Mouse (Mus musculus): Measurements from ENCODE around the gene Adrm1. TPM values are rescaled to one million over a fixed set of nuclear protein-coding genes. Genes with fewer than 3 reads are reported as not detected.
A peak's percentile ranks its signal among the peaks of the same experiment; 100 is the strongest.

Adrm1 gene
- polyA plus RNA-seq, 1 experiment from 2014 or later = 163 TPM

DNA sequence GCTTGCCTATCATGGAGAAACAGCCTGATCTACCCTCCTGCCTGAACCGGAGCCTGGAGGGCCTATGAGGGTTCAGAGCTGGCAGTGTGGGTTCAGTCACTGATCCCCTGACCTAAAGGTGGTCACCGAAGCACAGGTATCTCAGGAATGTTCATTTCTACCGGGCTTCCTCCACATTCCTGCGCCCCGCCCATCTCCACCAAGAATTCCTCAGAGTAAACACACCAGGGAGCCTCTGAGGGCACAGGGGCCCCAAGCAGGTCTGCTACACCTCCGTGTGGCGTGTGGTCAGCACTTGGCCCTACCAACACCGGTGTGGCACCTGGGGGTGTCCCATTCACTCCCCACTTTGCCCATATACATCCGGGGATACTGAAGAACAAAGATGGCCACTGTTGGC is 48.9 kb downstream of the Adrm1 start:
- in situ Hi-C loops (cut with MboI; ENCODE audit: low pct_unique_long_range_greater_than_20kb) = loop anchor here (25.0 kb wide), 1 partner anchor 1367 kb away; the partner anchor contains the start of genes Prpf6, Samd10, Uckl1 and Zfp512b
- no peaks in the 10 kb centered on the region for H3K27me3 ChIP-seq
- POLR2A ChIA-PET = no interaction called here
- CTCF ChIA-PET = interaction anchor here (1.6 kb wide), 1 partner anchor 37 kb away, joined by 3 read pairs; no protein-coding TSS in a partner anchor
- DNase-seq (ENCODE audit: low read depth, low spot score) (no peak), ATAC-seq (no peak)
- TF ChIP-seq CTCF (IDR thresholded peaks at IDR 0.05) = no peak

DNA sequence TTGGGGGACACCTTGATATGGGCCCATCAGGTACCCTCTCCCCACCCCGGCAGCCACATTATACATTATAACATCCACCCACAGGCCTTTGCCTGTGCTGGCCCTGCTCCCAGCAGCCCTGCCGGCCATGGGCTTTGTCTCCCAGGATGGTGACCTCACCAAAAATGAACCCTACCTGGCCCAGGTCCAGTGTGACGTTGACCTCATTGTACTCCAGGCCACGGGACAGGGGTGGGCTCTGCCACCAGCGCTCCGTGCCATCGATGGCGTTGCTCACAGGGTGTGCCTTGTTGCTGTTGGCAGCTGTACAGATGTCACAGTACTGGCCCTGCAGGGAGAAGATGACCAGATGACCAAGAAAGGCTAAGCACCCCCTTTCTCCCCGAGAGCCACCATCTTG is 49.8 kb downstream of the Adrm1 start:
- in situ Hi-C loops (cut with MboI; ENCODE audit: low pct_unique_long_range_greater_than_20kb) = loop anchor here (25.0 kb wide), 1 partner anchor 1366 kb away; the partner anchor contains the start of genes Prpf6, Samd10, Uckl1 and Zfp512b
- no peak for DNase-seq (ENCODE audit: low read depth, low spot score)
- no peak for ATAC-seq
- TF ChIP-seq CTCF (IDR thresholded peaks at IDR 0.05) = no peak
- ChIA-PET CTCF (interaction anchor here (0.5 kb wide), 1 partner anchor 93 kb away, joined by 3 read pairs; no protein-coding TSS in a partner anchor), POLR2A (interaction anchor here (0.8 to 1.1 kb wide), 2 partner anchors 11 to 14 kb away, joined by 3 read pairs; no protein-coding TSS in a partner anchor)
- no peaks in the 10 kb centered on the region for H3K27me3 ChIP-seq

- ATAC-seq = no peak
- TF ChIP-seq CTCF (IDR thresholded peaks at IDR 0.05) = no peak
- ChIA-PET POLR2A (interaction anchor here (0.7 to 4.1 kb wide), 2 partner anchors 12 to 241 kb away, joined by 3 to 14 read pairs; no protein-coding TSS in a partner anchor), CTCF (interaction anchor here (2.0 kb wide), 1 partner anchor 13 kb away, joined by 7 read pairs; no protein-coding TSS in a partner anchor)
- DNase-seq (ENCODE audit: low read depth, low spot score) = no peak
- no peaks in the 10 kb centered on the region for H3K27me3 ChIP-seq
- in situ Hi-C loops (cut with MboI; ENCODE audit: low pct_unique_long_range_greater_than_20kb) = loop anchor here (25.0 kb wide), 1 partner anchor 1365 kb away; the partner anchor contains the start of genes Prpf6, Samd10, Uckl1 and Zfp512b
Measured at GRCm38 (mm10) chr2:180222250-180222649, 51.0 kb downstream of the Adrm1 start.

DNA sequence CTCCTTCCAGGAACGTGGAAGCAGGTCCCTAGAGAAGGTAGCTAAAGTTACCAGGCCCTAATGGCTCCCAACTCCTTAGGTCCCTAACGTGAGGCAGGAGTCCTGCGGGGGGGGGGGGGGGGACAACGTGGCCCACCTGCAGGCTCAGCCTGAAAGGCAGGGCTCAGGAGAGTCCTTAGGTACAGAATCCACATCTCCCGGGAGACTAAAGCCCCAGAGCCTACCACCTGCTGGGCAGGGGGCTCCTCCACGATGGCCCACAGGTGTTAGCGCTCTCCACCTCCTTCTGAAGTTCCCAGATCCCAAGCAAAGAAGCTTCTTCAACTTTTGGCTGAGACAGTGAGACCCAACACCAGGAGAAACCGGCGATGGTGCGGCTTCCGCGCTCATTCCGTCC is 53.4 kb downstream of the Adrm1 start:
- CTCF ChIA-PET = interaction anchor here (0.6 to 1.5 kb wide), 5 partner anchors 11 to 34 kb away, joined by 3 to 7 read pairs (median 3); no protein-coding TSS in a partner anchor
- DNase-seq (ENCODE audit: low read depth, low spot score) = no peak
- TF ChIP-seq CTCF (IDR thresholded peaks at IDR 0.05) = no peak
- POLR2A ChIA-PET = interaction anchor here (0.8 to 4.1 kb wide), 9 partner anchors 8 to 52 kb away, joined by 3 to 14 read pairs (median 5); partner anchors contain the start of gene Rps21
- H3K27me3 ChIP-seq = no peaks in the 10 kb centered on the region
- in situ Hi-C loops (cut with MboI; ENCODE audit: low pct_unique_long_range_greater_than_20kb) = loop anchor here (25.0 kb wide), 1 partner anchor 1363 kb away; the partner anchor contains the start of genes Prpf6, Samd10, Uckl1 and Zfp512b
- no peak for ATAC-seq

DNA sequence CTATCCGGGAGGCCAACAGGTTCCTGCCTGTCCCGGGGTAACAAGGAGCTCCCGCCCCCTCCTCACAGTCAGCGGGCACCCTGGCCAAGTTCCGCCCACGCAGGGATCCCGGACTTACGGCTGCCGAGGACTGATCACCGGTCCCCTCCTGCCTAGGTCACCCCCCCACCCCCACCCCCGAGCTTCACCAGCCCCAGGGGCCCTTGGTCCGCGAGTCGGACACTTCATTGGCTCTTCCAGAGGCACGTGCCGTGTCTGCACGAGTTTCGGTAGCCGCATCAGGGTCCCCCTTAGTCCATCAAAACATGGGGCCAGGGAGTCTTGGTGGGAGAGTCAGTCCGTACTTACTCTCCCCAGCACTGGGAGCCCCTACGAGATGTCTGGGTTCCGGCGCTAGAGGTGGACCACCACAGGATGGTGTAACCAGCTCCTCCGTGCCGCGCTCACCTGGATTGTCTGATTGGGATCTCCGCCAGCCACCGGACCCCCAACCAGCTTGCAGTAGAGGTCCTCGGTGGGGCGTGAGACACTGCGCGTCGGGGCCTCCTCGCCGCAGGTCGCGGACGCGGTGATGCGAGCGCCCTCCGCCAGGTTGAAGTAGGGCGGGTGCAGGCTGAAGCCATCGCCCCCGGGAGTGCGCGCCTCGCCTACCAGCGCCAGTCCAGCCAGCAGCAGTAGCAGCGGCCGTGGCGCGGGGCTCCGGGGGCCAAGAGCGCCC is 53.9 kb downstream of the Adrm1 start:
- ChIA-PET POLR2A (interaction anchor here (0.8 to 4.1 kb wide), 10 partner anchors 9 to 52 kb away, joined by 3 to 14 read pairs (median 5); partner anchors contain the start of gene Rps21), CTCF (interaction anchor here (0.6 to 1.5 kb wide), 5 partner anchors 10 to 35 kb away, joined by 3 to 7 read pairs (median 3); no protein-coding TSS in a partner anchor)
- TF ChIP-seq CTCF (IDR thresholded peaks at IDR 0.05) = no peak
- in situ Hi-C loops (cut with MboI; ENCODE audit: low pct_unique_long_range_greater_than_20kb) = no loop called here
- peak; percentile 36 for ATAC-seq
- H3K27me3 ChIP-seq = no peaks in the 10 kb centered on the region
- no peak for DNase-seq (ENCODE audit: low read depth, low spot score)

Other genes starting within 250 kb of the Adrm1 start
- gene Taf4, start 194.8 kb upstream of the Adrm1 start, polyA plus RNA-seq (2021) = 23.5 TPM
- 51.1 TPM for gene Lsm14b, start 146.5 kb upstream of the Adrm1 start, polyA plus RNA-seq (2021)
- 316 TPM for gene Psma7, start 129.1 kb upstream of the Adrm1 start, polyA plus RNA-seq (2021)
- 8.1 TPM for gene Ss18l1, start 129.0 kb upstream of the Adrm1 start, polyA plus RNA-seq (2021)
- gene Mtg2, start 100.9 kb upstream of the Adrm1 start, polyA plus RNA-seq (2021) = 22.4 TPM
- 0.08 TPM for gene Hrh3, start 67.0 kb upstream of the Adrm1 start, polyA plus RNA-seq (2021)
- 41.0 TPM for gene Osbpl2, start 52.2 kb upstream of the Adrm1 start, polyA plus RNA-seq (2021)
- gene Lama5, start 54.4 kb downstream of the Adrm1 start, polyA plus RNA-seq (2021) = 221 TPM
- 1,364 TPM for gene Rps21, start 85.9 kb downstream of the Adrm1 start, polyA plus RNA-seq (2021)
- gene Cables2, start 102.0 kb downstream of the Adrm1 start, polyA plus RNA-seq (2021) = 12.7 TPM
- not detected for gene Rbbp8nl, start 118.4 kb downstream of the Adrm1 start, polyA plus RNA-seq (2021)
- gene Gata5, start 163.2 kb downstream of the Adrm1 start, polyA plus RNA-seq (2021) = not detected